Mouse (Mus musculus): ENCODE data around the gene Rpia.
A peak's percentile ranks its signal among the peaks of the same experiment; 100 is the strongest.
"Not testable (repeated sequence)": the region's sequence is repeated elsewhere in the genome, so short reads cannot be mapped to it uniquely, and the experiment has no call there.

The Rpia gene

DNA sequence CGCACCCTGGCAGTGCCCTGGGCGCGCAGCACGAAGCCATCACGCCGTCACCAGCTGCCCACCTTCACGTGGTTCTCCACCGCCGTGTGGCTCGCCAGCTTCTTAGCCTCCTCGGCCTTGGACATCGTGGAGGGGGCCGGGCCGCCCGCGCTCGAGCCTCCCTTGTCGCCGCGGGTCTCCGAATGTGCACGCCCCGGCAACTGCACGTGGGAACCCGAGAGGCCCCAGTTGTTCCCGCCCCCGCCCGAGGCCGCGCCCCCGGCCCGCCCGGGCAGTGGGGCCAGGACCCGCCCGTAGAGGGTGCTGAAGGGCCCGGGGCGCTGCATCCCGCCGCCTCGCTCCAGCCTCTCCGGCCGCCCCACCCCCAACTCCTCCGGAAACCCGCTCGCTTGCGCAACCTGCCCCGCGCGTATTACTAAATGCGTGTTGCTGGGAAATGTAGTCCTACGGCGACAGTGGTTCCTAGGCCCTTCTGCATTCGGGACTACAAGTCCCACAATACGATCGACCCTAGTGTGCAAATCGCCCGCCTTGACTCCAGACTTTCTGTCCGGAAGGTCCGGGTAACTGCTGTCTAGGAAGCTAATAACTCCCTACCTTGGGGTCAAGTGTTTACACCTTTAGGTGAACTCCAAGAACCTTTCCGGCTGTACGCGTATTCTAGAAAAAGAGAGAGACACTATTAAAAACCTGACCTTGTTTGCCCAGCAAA lies at the start of gene Rpia:
Rpia (minus strand) TSS at position 409 of the 712 bp plus-strand sequence.
- DNase-seq (ENCODE audit: low read depth, low spot score) = peak; percentile 93

DNA sequence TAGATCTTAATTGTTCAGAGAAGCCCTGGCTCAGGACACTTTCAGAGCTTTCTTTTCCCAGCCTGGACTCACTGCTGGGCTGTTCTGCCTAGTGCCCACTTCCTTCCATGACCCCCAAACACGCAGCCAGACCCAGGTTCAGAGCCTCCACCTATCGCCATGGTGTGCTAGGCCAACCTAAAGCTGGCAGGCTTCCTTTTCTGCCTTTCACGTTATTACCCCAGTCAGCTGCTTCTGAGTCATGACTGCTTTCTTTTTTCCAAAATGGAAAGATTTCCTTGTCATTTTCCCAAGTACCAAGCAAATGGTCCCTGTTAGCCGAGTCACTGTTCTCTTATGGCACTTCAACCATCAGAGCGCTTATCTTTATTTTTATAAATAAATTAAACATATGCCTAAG lies 48.2 kb upstream of the Rpia start:
- no peak for DNase-seq (ENCODE audit: low read depth, low spot score)

DNA sequence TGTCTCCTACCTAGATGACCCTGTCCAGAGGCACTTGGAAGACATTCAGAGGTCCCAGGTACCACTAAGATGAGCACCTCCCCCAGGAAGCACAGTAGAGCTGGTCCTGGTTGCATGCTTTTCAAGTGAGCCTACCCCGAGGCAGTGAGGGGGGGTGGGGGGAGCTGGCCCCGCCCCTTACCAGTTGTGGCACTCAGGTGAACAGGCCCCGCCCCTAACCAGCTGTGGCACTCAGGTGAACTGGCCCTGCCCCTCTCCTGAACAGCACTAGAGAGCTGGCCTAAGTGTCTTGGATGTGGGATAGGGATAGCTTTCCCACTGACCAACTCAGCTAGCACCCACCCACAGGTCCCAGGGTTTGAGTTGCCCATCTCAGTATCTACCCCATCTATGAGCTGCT lies 46.5 kb upstream of the Rpia start:
- no peak for DNase-seq (ENCODE audit: low read depth, low spot score)

DNA sequence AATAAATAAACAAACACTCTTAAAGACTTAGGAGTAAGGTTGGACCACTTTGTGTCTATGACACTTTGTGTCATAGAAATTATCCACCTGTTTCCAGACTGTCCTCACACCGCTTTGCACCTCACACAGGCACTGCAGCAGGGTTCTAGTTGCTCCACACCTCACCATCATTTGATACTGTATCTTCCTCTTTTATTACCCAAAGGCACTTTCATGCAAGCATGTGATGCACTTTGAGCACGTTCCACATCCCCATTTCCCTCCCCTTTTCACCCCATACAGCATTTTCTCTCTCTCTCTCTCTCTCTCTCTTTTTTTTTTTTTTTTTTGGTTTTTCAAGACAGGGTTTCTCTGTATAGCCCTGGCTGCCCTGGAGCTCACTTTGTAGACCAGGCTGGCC lies 45.3 kb upstream of the Rpia start:
- no peak for DNase-seq (ENCODE audit: low read depth, low spot score)

DNA sequence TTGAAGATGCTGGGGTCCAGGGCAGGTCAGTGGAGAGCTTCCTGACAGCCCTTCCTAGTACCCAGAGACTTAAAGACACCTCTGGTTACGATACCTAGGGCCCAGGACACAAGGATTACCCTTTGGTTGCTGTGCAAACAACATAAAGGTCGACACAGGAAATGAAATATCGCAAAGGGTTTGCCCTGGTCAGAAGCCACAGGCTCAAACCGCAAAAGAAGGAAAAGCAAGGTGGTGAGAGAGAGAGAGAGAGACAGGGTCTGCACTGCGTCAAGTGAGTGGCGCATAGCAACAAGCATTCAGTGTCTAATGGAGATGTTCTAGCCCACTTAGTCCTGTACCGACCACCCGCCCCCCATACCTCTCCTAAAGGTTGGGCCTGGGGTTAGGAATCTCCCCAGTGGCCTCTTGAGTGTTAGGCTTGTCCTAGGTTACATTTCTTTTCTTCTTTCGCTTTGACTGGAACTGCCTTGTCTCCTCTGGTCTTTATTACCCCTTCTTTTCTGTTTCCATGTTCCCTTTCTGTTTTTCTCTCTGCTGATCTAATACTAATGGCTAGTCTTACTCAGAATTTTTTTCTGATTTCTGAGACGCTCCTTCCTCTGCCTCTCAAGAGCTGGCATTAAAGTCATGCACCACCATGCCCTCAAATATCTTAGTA lies 39.3 kb upstream of the Rpia start:
- no peak for DNase-seq (ENCODE audit: low read depth, low spot score)

DNA sequence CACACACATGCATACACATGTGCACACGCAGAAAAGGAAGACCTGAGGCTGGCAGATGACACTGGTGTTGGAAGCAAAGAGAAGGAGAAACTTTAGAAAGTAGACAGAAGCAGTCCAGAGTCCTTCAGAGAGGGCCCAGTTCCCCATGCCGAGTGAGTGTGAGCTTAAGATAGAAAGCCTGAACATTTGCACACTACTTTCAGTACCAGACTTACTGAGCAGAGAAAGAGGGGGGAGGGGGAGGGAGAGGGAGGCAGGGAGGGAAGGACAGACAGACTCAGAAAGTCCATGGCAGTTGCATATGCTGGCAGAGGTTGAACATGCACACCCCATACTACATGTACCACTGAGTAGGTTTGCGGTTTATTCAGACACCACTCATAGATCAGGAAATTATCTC lies 38.5 kb upstream of the Rpia start:
- no peak for DNase-seq (ENCODE audit: low read depth, low spot score)

DNA sequence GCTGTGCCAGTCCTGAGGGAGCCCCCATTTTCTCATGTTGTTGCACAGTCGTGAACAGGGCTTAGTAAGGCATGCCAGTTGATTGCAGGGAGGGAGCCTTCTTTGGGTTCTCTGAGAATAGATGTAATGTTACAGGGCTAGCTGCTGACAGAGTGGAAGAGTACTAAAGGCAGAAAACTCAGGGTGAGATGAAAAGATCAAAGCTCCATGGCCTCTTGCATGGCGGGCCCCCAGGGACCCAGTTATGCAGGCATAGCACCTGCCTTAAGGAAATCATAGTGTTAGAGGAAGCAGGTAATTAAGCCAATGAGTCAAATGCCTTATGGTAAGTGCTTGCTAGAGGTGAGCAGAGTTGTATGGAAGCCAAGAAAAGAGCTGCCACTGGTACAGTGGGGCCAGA lies 37.4 kb upstream of the Rpia start:
- no peak for DNase-seq (ENCODE audit: low read depth, low spot score)

DNA sequence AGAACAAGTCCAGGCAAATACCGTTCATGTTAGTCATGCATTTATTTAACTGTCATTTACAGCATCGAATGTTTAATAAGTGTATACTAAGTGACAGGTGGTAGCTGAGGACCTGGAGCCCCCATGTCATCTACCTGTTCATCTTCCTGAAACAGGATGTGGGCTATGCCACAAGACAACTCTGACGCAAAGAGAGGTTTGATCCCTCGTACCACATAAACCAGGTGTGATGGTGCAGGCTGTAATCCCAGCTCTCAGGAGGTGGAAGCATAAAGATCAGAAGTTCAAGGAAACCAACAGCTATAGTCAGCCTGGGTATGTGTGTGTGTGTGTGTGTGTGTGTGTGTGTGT lies 32.9 kb upstream of the Rpia start:
- no peak for DNase-seq (ENCODE audit: low read depth, low spot score)

DNA sequence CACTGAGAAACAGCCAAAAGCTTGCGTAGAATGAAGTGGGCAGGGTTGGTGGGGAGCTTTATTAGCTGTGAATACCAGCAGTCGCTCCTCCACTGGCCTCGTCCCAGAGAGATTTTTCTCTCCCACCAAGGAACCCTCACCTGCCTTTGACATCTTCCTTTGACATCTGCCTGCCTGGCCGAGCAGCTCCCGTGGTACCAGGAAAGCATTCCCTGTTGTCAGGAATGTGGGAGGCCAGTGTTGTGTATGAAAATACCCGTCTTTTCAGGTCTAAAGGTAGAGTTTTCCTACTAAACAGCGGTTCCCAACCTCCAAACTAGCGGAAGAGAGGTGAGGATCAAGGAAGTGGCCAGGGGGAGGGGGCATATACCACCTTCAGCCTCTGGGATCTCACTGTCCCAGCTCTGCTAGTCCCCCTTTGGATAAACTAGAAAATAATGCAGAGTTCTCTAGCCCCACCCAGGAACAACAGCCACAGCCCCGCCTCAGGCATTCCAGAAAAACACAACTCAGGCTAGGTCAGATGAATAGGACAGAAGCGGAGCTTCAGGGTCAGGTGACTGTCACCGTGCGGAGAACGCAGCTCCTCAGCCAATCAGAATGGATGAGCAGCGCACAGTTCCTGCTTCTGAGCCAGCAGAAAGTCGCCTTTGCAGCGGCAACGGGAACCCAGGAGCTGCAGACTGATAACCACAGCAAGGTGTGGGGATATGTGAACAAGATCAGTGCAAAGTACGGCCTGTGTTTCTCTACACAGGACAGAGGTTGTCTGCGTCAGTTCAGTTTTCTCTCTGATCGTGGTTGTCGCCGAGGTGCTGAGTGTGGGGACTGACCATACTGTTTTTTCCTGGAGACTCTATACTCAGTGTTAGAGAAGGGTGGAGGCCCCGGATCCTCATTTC lies 32.3 kb upstream of the Rpia start:
- peak; percentile 59 for DNase-seq (ENCODE audit: low read depth, low spot score)

DNA sequence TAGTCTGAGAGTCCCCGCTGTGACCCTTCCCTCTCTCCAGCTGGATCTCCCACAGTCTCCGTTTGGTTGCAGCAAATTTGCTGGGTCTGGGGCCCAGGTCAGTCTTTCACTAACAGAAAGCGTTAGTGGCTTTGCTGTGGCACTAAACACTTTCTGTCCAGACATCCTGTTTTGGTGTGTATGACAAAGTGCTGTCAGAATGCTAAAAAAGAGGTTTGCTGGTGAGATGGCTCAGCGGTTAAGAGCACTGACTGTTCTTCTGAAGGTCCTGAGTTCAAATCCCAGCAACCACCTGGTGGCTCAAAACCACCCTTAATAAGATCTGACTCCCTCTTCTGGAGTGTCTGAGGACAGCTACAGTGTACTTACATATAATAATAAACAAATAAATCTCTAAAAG lies 31.2 kb upstream of the Rpia start:
- DNase-seq (ENCODE audit: low read depth, low spot score) = not testable (repeated sequence)

DNA sequence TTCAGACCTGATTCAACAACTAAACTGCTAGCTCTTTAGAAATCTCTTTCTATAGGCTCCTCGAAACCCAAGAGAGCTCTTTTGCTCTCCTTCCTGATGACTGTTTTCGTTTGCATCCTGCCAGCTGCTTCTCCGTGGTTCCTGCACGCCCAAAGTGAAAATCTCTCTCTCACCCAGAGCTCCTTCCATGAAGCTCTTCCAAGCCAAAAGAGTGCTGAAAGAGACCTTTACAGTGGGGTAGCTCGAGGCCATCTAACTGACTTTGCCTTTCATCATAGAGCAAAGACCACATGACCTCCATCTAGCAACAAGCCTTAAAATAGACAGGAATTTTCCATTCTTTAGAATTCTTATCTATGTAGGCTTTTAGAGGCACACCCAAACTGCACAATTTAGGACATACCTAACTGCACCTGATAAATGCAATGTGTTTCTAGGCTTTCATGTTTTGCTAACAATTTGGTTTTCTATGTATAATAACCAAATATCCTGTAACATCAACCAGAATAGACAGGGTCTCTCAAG lies 30.4 kb upstream of the Rpia start:
- DNase-seq (ENCODE audit: low read depth, low spot score) = no peak

DNA sequence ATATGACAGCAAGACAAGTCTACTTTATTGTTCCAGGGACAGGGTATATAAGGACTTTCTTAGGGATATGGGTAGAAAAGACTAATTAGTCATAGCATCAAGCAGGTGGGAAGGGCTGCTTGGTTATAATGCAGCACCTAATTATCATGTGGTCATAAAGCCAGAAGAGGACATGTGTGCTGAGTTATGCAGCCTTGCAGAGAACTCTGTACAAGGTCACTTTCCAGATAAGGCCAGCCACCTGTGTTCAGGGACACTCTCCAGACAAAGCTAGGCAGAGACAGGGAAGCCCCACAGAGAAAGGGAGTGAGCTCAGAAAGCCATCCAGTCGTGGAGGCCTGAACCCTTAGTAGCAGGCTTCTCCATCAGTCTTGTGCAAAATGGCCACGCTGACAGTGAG lies 29.5 kb upstream of the Rpia start:
- no peak for DNase-seq (ENCODE audit: low read depth, low spot score)

DNA sequence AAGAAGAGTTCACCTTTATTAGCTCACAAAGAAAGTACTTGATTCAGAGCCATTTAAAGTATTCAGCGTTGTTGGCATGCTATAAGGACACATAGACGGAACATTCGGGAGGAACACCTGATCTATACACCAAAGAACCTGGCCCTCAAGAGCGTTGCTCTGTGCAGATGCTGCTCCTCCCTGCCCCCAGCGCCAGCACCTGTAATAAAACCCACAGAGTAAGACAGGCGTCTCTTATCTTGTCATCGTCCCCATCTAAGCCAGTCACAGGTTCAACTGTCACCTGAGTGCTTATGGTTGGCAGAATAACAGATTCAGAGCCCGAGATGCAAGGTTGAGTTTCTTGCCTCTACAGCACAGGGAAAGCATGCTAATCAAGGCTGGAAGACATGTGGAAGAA lies 23.4 kb upstream of the Rpia start:
- no peak for DNase-seq (ENCODE audit: low read depth, low spot score)

DNA sequence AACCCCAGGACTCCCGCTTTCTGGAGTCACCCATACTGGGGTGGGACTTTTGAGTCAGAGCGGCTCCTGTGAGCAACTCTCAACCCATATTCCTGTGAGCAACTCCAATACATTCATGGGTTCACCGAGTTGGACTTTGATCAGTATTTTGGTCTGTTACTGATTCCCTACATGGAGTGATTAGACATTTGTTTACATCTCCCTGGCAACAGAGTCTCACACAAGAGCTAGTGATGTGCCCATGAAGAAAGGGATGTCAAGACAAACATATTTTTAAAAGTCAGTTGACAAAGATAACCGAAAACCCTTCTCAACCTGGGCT lies 22.6 kb upstream of the Rpia start:
- DNase-seq (ENCODE audit: low read depth, low spot score) = no peak

DNA sequence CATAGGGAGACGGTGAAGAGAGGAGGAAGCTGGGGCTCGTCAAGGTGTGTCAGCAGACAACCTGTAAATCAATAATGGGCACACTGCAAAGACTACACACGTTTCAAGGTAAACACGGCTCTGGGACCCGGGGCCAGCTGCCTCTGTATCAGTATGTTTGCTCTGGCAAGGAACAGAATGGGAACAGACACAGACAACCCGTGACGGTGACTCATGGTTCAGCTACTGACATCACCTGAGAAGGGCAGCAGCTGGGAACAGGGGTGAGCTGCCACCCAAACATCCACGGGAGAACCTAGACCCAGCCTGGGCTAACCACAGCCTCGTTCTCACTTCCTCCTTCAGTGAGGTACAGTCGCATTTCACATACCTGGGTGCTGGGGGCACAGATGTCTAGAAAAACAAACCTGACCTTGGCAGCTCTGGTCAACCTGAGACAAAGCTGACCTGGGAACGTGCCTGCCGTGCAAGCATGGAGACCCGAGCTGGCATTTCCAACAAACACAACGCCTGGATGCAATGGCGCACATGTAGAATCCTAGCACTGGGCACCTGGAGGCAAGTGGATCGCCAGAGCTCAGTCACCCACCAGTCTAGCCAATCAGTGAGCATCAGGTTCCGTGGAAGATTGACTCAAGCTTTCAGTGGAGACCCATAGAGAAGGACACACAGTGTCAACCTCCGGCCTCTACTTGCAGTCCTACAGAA lies 22.0 kb upstream of the Rpia start:
- DNase-seq (ENCODE audit: low read depth, low spot score) = no peak

DNA sequence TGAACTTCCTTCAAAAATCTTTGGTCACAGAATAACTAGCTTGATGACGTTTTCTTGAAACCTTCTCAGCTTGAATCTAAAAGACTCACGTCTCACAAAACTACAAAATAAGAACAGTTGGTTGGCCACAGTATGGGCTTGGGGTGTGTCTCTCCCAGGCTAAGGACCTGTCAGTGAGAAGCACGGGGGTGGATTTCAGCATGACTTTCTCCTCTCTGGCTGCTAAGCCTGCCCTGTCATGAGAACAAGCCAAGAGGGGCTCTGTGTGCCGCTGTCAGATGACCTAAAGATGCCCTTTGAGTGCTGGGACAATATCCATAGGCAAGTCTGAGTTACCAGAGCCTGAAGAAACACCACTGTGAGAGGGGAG lies 20.5 kb upstream of the Rpia start:
- DNase-seq (ENCODE audit: low read depth, low spot score) = no peak

DNA sequence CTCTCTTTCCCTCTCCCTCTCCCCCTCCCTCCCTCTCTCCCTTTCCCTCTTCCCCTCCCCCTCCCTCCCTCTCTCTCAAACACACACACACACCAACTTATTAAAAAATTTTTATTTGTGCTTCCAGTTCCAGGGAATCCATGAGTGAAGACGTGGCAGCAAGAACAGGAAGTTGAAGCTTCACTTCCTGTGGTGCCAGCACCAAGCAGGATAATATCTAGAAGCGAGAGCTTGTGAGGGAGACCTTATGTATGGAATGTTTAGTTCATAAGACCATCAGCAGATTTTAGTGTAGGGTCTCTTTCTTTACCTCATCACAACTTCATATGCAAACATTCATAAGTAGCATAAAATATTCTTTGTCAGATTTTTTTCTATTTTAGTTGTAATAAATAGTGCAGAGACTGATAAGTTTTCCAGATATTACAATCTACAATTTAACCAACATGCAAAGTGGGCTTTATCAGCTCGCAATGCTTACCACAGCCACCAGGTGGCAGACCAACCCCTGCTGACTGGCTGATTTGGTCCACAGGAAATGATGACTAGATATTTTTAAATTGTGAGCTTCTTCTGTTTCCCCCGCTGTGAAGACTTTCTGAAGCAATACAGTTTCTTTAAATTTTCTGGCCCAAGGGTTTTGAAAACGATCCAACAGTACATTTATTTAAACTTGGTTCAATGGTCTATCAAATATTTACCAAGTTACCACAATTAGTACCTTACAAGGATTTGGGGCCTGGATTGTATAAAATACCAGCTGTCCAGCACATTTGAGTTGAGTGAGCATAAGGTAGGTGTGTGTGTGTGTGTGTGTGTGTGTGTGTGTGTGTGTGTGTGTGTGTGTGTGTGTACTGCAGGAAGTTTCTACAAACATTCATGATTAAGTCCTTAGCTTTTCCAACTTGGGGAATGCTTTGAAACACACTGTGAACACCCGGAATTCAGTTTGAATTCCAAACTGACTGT lies 19.8 kb upstream of the Rpia start:
- no peak for DNase-seq (ENCODE audit: low read depth, low spot score)

DNA sequence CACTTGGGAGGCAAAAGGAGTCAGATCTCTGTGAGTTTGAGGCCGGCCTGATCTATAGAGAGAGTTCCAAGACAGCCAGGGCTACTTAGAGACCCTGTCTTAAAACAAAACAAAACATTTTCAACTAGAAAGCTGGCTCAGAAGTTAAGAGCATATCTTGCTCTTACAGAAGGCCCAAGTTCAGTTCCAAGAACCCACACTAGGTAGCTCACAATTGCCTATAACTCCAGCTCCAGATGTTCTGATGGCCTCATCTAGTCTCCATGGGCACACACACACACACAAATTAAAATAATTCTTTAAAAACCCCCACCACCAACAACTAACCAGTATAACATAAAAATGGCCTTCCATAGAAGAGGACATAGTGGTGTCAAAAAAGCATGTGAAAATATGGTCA lies 18.5 kb upstream of the Rpia start:
- no peak for DNase-seq (ENCODE audit: low read depth, low spot score)

DNA sequence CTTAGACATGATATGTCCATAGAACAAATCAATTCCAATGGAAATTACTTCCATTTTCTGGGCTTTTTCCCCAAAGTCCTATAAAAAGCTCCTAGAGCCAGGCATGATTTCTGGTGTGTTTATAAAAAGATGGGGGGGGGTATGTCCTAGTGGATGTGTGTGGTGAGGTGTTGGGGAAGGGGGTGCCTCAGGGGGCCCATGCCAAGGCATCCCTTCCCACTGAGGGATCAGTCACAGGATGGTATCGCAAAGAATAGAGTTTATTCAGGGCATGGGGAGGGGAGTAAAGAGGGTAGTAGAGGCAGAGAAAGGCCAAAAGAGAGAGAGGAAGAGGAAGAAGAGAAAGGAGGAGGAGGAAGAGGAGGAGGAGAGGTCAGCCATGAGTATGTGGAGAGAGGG lies 14.5 kb upstream of the Rpia start:
- DNase-seq (ENCODE audit: low read depth, low spot score) = no peak

DNA sequence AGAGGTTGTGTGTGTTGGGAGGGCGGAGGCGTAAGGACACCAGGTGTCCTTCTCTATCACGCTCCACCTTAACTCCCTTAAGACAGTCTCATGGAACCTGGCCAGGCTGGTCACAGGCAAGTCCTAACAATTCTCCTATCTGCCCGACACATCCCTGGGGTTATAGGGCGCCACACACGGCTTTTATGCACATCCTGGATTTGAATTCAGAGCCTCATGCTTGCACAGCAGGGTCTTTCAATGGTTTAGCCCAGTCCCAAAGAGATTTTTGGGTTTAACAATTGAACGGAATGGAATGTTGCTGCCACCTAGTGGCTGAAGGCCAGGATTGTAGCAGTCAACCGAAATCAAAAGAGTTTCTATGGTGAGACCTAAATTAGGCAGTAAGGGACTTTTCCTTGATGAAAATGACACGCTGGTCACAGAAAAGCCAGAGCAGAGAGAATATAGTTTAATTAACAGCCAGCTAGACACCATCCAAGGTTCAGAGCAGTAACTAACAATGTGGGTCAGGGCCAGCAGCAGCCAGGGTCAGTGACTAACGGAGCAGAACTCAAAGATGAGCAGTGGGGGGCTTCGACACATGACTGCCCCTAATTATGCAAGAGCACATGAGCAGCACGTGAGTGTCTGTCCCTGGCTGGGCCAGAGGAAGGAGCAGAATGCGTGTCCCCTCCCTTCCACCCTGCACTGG lies 13.9 kb upstream of the Rpia start:
- DNase-seq (ENCODE audit: low read depth, low spot score) = peak; percentile 50

Measured in retina, adult 2 months (tissue).